Mouse (Mus musculus) Patski (cell line): Measurements from ENCODE around the gene Lrrc49. TPM values are rescaled to one million over a fixed set of nuclear protein-coding genes. Genes with fewer than 3 reads are reported as not detected.

Source experiments
- ATAC-seq: fragments of 100-300 bp; one replicate; pipeline ENCODE4 v1.8.0; 2021
- CTCF ChIA-PET: fragments of 350-600 bp; sonication (Branson Sonifier 250); formaldehyde crosslinking; loops from one replicate; lab custom pipeline; 2022; ENCODE audit warnings: inconsistent platforms; lab: Charles Lee
- POLR2A ChIA-PET: fragments of 350-600 bp; sonication (Branson Sonifier 250); formaldehyde crosslinking; loops from one replicate; lab custom pipeline; 2022; ENCODE audit warnings: antibody characterized with exemption, inconsistent platforms; lab: Charles Lee
- DNase-seq: peaks from one replicate; pipeline ENCODE4 v3.0.0-alpha.2; 2011; ENCODE audit warnings: low read depth, low spot score
- H3K27me3 ChIP-seq: fragments of 371-371 bp; one replicate; pipeline ENCODE4 v1.5.1; 2021
- CTCF ChIP-seq: fragments of 100-300 bp; IDR thresholded peaks from one replicate; pipeline ENCODE4 v1.5.1; 2021
- in situ Hi-C: fragments of 300-500 bp; cut with MboI; formaldehyde crosslinking; loops from 3 replicates; pipeline ENCODE4 v1.11.1; 2018; ENCODE audit warnings: low pct_unique_long_range_greater_than_20kb, mixed read lengths
- polyA plus RNA-seq: library from polyadenylated mRNA; unstranded; gene quantifications from one replicate; pipeline ENCODE4 v1.2.3, GENCODE M21; 2021

The Lrrc49 gene
- polyA plus RNA-seq, 1 experiment from 2014 or later, result 22.7 TPM

GRCm38 (mm10) chr9:60676429-60676828 lies 11.5 kb downstream of the Lrrc49 start:
- CTCF ChIA-PET, result no interaction called here
- no peaks in the 10 kb centered on the region for H3K27me3 ChIP-seq

GRCm38 (mm10) chr9:60674780-60675179 lies 13.2 kb downstream of the Lrrc49 start:
- ChIA-PET CTCF (interaction anchor here (1.0 kb wide), 1 partner anchor 69 kb away, joined by 3 read pairs; no protein-coding TSS in a partner anchor), POLR2A (no interaction called here)
- ATAC-seq (no peak), DNase-seq (no peak)
- peak; percentile 63 for TF ChIP-seq CTCF
- H3K27me3 ChIP-seq, result no peaks in the 10 kb centered on the region
- in situ Hi-C loops, result loop anchor here (5.0 kb wide), 1 partner anchor 427 kb away; no protein-coding TSS in a partner anchor

More at GRCm38 (mm10) chr9:60676429-60676828, 11.5 kb downstream of the Lrrc49 start:
- in situ Hi-C loops, result loop anchor here (5.0 kb wide), 1 partner anchor 429 kb away; no protein-coding TSS in a partner anchor
- no peak for ATAC-seq
- no peak for DNase-seq
- TF ChIP-seq CTCF, result no peak
- POLR2A ChIA-PET, result no interaction called here

GRCm38 (mm10) chr9:60672568-60672967 lies 15.4 kb downstream of the Lrrc49 start:
- DNase-seq, result no peak
- TF ChIP-seq CTCF, result no peak
- ChIA-PET CTCF (no interaction called here), POLR2A (no interaction called here)
- no peaks in the 10 kb centered on the region for H3K27me3 ChIP-seq
- ATAC-seq, result no peak
- in situ Hi-C loops, result no loop called here

GRCm38 (mm10) chr9:60668886-60669285 lies 19.1 kb downstream of the Lrrc49 start:
- POLR2A ChIA-PET, result no interaction called here
- no peaks in the 10 kb centered on the region for H3K27me3 ChIP-seq
- in situ Hi-C loops, result no loop called here
- no peak for DNase-seq
- CTCF ChIA-PET, result no interaction called here
- no peak for ATAC-seq
- TF ChIP-seq CTCF, result no peak

- TF ChIP-seq CTCF, result no peak
- ATAC-seq (no peak), DNase-seq (no peak)
- in situ Hi-C loops, result no loop called here
- CTCF ChIA-PET, result no interaction called here
- no peaks in the 10 kb centered on the region for H3K27me3 ChIP-seq
- POLR2A ChIA-PET, result no interaction called here
Measured at GRCm38 (mm10) chr9:60665535-60665934, 22.4 kb downstream of the Lrrc49 start.

GRCm38 (mm10) chr9:60664866-60665265 lies 23.1 kb downstream of the Lrrc49 start:
- in situ Hi-C loops, result no loop called here
- no peak for ATAC-seq
- POLR2A ChIA-PET, result no interaction called here
- no peak for DNase-seq
- TF ChIP-seq CTCF, result no peak
- CTCF ChIA-PET, result no interaction called here
- H3K27me3 ChIP-seq, result no peaks in the 10 kb centered on the region

- no peak for DNase-seq
- POLR2A ChIA-PET, result no interaction called here
- in situ Hi-C loops, result no loop called here
- H3K27me3 ChIP-seq, result no peaks in the 10 kb centered on the region
- ATAC-seq, result no peak
- CTCF ChIA-PET, result no interaction called here
- TF ChIP-seq CTCF, result no peak
Measured at GRCm38 (mm10) chr9:60664385-60664784, 23.6 kb downstream of the Lrrc49 start.

GRCm38 (mm10) chr9:60662936-60663335 lies 25.0 kb downstream of the Lrrc49 start:
- DNase-seq, result no peak
- ChIA-PET POLR2A (no interaction called here), CTCF (no interaction called here)
- no peak for TF ChIP-seq CTCF
- no peaks in the 10 kb centered on the region for H3K27me3 ChIP-seq
- in situ Hi-C loops, result no loop called here
- no peak for ATAC-seq

- no peak for TF ChIP-seq CTCF
Measured at GRCm38 (mm10) chr9:60653582-60653981, 34.4 kb downstream of the Lrrc49 start.

GRCm38 (mm10) chr9:60653137-60653536 lies 34.8 kb downstream of the Lrrc49 start:
- H3K27me3 ChIP-seq, result no peaks in the 10 kb centered on the region
- TF ChIP-seq CTCF, result no peak
- ChIA-PET POLR2A (interaction anchor here (0.6 kb wide), 1 partner anchor 18 kb away, joined by 6 read pairs; no protein-coding TSS in a partner anchor), CTCF (no interaction called here)
- DNase-seq (peak; percentile 4), ATAC-seq (no peak)
- in situ Hi-C loops, result no loop called here

More at GRCm38 (mm10) chr9:60653582-60653981, 34.4 kb downstream of the Lrrc49 start:
- in situ Hi-C loops, result no loop called here
- ATAC-seq, result no peak
- no peak for DNase-seq
- H3K27me3 ChIP-seq, result no peaks in the 10 kb centered on the region
- ChIA-PET CTCF (no interaction called here), POLR2A (no interaction called here)

GRCm38 (mm10) chr9:60650277-60650676 lies 37.7 kb downstream of the Lrrc49 start:
- ATAC-seq, result no peak
- no peak for TF ChIP-seq CTCF
- CTCF ChIA-PET, result no interaction called here

More at GRCm38 (mm10) chr9:60650277-60650676, 37.7 kb downstream of the Lrrc49 start:
- DNase-seq, result no peak
- no peaks in the 10 kb centered on the region for H3K27me3 ChIP-seq
- in situ Hi-C loops, result no loop called here
- POLR2A ChIA-PET, result no interaction called here
